Mouse (Mus musculus): Measurements from ENCODE around the gene Sun5. TPM values are rescaled to one million over a fixed set of nuclear protein-coding genes. Genes with fewer than 3 reads are reported as not detected.

Sun5 gene
- total RNA-seq (2015; ENCODE audit: low replicate concordance) (not detected in 2 replicates), total RNA-seq (2017; ENCODE audit: low replicate concordance) (not detected in 2 replicates)

DNA sequence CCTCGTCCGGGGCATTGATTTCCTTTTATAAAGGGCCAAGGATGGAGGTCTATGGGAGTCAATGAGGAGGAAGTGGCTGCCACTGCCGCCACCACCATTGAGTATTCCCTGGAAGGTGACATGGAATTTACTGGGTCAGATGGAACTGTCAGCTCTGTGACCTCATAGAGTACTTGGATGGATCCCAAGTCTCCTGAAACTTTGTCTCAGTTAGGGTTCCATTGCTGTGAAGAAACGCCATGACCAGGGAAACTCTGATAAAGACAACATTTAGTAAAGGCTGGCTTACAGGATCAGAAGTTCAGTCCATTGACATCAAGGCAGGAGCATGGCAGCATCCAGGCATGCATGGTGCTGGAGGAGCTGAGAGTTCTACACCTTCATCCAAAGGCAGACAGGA is at the start of gene Sun5:
Sun5 (minus strand) TSS at position 101 of the 400 bp plus-strand sequence.
- ATAC-seq (replicated peaks; ENCODE audit: low FRiP score, poor library complexity, severe bottlenecking): no peak

DNA sequence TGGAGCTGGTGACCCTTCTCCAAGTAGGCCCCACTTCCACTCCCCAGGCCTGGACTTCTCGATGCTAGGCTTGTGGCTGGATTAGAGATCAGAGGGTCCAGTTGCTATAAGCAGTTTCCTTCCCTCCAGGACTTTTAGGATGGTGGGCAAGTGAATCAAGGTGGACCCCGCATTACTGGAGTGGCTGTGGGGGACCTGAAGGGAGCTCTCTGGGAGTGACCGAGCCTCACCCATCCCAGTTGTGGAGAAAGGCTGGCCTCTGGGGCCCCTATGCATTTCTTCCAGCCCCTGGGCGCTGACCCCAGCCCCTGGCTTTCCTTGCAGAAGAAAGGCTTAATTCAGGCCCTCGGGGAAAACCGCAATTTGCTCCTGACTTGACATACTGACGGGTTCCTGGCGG is 47.0 kb upstream of the Sun5 start, which contains the start of gene Bpifb3:
Bpifb3 (plus strand) TSS at position 301 of the 400 bp plus-strand sequence.
- ATAC-seq (replicated peaks; ENCODE audit: low FRiP score, poor library complexity, severe bottlenecking): no peak

DNA sequence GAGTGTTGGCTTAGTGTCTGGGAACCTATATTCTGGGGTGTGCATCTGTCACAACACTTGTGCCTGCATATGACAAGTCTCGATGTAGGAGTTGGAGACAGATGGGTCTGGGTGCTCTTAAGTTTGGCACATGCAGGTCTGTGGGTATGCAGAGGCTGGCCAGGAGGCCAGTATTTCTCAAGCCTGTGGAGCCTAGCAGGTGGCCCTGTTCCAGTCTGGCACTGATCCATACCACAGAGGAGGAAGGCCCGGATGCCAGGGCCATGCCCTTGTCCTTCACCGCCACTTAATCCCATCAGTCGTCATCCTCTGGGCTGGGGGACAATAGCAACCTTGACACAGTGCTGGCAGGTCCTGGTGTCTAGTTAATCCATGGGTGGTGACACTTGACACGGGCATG is 43.3 kb upstream of the Sun5 start:
- ATAC-seq (replicated peaks; ENCODE audit: low FRiP score, poor library complexity, severe bottlenecking): no peak

DNA sequence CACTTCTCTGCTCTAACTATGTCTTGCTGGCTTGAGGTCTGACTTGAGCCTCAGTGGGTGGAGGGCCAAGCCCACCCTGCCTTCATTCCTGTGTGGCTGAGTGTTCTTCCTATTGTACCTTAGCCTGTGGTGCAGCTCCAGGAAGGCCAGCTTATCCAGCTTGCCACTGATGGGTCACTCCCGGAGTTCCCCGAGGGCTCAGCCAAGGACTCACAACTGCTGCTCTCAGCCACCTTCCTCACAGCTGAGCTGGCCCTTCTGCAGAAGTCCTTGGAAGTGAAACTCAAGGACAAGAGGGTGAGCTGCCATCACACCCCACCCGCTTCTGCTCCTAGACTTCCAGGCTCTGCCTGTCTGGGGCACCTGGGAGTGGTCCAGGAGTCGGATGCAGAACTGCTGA is 35.7 kb upstream of the Sun5 start:
- ATAC-seq (replicated peaks; ENCODE audit: low FRiP score, poor library complexity, severe bottlenecking): no peak

DNA sequence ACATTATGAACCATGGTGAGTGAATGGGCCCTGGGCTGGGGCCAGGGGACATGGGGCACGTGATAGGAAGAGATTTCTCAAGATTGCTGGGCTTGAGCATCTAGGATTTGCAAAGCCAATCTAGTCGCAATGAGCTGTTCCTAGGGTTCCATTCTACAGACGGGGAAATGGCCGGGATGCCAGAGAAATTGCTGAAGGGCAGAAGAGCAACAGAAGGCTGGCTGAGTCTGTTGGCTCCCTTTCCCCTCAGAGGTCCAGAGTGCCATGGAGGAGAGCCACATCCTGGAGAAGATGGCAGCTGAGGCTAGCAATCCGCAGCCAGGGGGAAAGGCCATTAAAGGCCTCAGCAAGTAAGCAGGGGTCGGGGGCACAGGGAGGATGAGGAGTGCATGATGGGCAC is 31.8 kb upstream of the Sun5 start:
- no peak for ATAC-seq (replicated peaks; ENCODE audit: low FRiP score, poor library complexity, severe bottlenecking)

DNA sequence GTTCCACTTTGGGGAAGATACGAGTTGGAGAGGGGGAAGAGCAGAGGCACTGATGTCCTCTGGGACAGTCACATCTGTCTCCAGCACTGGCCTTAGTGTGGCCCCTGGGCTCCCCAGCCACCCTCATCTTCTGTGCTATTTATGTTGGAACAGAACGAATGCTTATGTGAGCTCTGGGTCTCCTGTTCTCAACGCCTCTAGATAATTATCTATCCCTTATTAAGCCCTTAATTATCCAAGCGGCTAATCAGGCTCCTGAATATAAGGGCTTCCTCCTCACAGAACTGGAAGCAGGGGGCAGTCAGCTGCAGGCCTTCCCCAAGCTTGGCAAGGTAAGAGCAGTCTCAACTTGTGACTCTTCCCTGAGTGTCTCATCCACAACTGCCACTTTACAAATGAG is 29.2 kb upstream of the Sun5 start, which contains the start of gene Bpifb6:
Bpifb6 (plus strand) TSS at position 301 of the 400 bp plus-strand sequence.
- no peak for ATAC-seq (replicated peaks; ENCODE audit: low FRiP score, poor library complexity, severe bottlenecking)

DNA sequence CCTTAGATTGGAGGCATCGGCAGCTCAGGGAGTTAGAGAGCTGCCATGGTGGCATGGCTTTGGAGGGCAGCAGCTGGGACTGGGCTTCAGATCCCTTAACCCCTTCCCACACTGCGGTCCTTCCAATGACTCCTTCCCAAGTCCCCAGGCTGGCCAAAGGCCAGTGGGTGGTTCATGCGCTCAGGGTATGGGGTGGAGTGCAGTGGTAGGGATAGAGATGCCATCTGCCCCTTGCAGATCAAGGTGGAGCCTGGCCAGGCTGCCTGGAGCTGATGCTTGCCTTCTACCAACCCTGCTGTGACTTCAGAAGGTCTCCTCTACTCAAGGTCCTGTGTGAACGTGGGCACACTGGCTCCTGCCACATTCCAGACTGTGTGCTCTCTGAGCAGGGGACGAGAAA is 28.2 kb upstream of the Sun5 start:
- ATAC-seq (replicated peaks; ENCODE audit: low FRiP score, poor library complexity, severe bottlenecking): no peak

DNA sequence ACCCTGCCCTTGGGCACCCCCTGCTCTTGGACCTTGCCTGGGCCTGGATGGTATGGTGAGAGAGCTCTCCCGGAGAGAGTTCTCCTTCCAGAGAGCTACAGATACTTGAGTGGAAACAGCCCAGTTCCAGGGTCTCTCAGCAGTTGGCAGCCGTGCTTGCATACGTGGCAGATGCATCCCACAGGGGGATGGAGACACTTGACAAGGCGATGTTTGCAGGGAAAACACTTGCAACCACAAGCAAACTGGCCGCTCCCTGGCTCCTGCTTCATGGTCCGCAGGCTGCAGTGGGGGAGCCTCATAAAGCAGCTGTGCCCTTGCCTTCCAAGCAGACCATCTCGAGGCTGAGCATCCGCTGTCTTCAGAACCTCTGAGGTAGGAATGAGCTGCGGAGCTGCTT is 3.9 kb upstream of the Sun5 start, which contains the start of gene Bpifb2:
Bpifb2 (plus strand) TSS at position 301 of the 400 bp plus-strand sequence.
- ATAC-seq (replicated peaks; ENCODE audit: low FRiP score, poor library complexity, severe bottlenecking): no peak

DNA sequence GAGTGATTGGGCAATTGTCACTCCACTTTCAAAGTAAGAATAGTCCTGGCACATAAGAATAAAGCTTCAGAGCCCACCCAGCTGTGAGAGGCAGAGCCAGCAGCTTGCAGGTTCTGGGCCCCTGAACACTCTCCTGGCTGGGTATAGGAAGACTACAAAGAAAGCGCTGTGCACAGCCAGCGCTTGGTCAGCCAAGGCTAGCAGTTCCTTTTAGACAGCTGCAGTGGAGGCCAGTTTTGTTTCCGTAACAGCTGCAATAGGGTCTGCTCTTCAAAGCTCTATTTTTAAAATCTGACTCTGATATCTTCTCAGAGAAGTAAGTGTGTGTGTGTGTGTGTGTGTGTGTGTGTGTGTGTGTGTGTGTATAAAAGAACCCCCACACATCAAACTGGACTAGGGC is 8.9 kb downstream of the Sun5 start:
- ATAC-seq (replicated peaks; ENCODE audit: low FRiP score, poor library complexity, severe bottlenecking): no peak

DNA sequence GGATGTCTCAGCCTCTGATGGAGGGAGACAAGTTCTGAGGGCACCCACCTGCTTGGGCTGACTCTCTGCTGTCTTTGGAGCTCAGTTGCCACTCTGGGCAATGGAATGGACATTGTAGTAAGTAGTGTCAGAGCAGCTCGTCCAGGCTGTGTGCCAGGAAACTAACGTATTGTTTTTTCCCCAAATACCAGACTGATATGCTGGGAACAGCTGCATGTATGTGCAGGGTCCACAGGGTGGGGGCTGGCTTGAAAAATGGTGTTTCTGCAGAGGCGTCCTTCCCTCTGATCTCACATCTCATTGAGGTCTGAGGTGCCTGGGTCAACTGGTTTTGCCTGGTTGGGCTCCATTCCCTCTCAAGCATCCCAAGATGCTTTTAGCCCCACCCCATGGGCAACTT is 10.2 kb downstream of the Sun5 start:
- ATAC-seq (replicated peaks; ENCODE audit: low FRiP score, poor library complexity, severe bottlenecking): no peak

DNA sequence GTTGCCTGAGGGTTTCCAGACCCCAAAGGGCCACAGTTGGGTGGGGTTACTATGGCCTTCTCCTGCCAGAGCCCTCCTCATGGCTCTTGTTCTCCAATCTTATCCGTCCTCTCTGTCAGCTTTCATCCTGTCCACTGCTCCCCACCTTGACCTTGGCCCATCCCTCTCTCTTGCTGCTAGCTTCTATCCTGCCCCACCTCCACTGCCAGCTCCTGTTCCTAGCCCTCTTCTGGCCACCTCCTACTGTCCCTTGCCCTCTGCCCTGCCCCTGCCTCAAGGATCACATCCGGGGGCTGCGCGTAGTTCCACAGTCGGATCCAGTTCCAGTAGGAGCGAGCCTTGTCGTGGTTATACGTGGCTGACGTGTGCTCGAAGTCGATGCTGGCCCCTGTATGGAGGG is 10.6 kb downstream of the Sun5 start:
- ATAC-seq (replicated peaks; ENCODE audit: low FRiP score, poor library complexity, severe bottlenecking): no peak

DNA sequence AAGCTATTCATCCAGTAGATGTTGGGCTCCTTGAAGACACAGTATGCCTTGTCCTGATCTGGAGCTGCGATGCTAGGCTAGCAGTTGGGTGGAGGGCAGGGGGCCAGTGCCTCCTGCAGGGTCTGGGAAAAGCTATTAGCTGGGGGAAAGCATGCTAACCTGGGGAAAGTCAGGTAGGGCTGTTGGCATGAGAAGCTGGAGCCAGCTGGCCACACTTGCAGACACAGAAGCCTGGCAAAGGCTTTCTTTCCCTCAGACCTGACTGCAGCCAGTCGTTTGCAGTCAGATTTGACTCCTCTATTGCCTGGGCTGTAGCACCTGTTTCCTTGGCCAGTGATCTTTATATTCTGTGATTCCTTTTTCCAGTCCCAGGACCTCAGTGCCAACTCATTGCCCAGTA is 11.3 kb downstream of the Sun5 start:
- no peak for ATAC-seq (replicated peaks; ENCODE audit: low FRiP score, poor library complexity, severe bottlenecking)

DNA sequence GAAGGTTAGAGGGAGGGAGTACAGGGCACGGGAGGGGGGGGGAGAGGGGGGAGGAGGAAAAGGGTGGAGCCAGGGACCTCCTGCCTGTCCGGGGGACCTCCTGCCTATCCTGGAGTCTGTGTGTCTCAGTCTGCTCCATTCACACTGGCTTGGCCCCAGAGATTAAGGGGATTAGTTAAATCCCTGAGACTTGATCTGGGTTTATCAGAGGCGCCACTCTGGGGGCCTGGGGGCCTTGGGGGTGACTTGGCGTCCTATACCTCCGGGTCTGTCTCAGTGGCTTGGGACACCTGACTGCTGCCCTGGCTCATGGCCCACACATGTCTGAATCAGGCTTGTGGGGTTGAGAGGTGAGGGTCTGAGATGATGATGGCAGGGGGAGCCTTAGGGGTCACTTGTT is 17.3 kb downstream of the Sun5 start:
- ATAC-seq (replicated peaks; ENCODE audit: low FRiP score, poor library complexity, severe bottlenecking): no peak

DNA sequence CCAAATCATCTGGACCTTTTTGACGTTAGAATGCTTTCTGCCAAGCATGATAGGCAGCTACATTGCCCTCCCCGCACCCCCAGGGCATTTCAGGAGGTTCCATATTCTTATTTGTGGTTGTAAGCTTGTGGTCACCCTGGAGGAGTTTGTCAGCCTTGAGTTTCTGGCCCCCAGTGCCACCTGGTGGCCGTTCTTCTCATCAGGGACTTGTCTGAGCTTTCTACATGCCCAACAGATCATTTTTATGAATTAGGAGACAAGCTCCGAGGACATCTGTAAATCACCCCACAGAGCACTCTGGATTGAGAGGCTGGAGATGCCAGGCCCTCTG is 19.9 kb downstream of the Sun5 start:
- no peak for ATAC-seq (replicated peaks; ENCODE audit: low FRiP score, poor library complexity, severe bottlenecking)

DNA sequence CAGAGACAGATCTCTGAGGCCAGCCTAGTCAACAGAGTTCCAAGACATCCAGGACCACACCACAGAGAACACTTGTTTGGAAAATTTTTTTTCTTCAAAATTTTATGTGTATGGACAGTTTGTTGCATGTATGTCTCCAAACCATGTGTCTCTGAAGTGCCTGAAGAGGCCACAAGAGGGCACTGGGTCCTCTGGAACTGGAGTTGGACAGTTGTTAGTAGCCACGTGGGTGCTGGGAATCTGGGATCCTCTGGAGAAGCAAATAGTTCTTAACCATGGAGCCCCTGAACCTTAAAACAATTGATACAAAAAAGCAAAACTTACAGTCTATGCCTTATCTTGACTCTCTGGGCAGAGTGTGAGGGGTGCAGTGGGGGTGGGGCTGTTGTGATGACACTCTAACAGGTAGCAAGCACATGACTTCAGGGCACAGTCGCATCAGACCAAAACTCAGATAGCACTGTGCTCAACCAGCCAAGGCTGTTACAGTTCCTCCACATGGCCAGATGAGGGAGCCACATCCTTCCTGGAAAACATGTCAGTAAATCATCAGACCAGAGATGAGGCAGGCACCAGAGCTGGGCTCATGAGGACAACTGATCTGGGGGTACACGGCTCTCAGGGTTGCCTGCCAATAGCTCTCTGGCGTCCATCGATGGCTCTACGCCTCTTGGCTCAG is 20.4 kb downstream of the Sun5 start:
- no peak for ATAC-seq (replicated peaks; ENCODE audit: low FRiP score, poor library complexity, severe bottlenecking)

DNA sequence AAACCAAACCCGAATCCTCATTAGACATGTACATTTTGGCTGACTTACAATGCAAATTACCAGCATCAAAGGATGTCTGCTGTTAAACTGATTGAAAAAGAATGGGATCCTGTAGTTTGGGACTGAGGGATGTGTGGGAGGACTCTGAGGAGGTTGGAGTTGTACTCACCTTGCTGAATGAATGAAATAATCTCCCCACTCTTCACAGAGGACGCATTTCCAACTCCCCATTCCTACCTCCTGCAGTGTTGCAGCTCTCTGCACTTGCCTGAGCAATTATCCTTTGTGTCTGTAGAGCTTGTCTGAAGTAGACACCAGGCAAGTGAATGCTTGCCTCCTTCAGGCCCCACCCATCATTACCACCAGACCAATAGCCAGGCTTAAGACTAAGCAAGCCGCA is 22.5 kb downstream of the Sun5 start:
- no peak for ATAC-seq (replicated peaks; ENCODE audit: low FRiP score, poor library complexity, severe bottlenecking)

DNA sequence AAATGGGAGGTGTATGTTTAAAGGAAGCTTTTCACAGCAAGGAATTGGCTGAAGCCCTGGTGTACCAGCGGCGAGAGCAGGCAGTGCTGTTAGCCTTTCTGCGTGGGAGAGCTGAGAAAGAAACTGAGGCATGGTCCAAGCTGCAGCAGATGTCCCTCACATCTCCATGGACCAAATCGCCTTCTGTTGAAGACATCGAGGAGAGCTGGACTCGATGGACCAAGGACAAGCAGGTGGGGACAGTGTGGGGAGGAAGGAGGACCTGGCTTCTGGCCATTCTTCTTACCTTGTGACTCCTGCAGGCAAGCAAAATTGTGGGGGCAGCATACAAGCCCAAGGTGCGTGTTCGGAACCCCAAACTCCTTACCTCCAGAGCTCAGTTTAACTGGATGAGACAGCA is 28.0 kb downstream of the Sun5 start:
- ATAC-seq (replicated peaks; ENCODE audit: low FRiP score, poor library complexity, severe bottlenecking): no peak

DNA sequence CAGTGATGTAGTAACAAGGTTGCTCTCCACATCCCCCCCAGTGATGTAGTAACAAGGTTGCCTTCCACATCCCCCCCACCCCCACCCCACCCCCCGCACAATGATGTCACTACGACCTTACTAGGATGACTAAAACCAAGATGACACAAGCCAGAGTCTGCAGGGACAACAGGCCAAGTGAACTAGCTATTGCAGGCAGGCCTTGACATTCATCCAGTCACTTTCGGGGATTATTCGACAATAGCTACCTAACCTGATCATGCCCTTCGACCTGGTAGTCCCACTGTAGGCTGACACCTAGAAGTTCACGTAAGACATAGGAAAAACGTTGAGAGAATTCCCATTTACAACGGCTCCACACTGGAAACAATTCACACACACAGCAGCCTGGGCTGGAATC is 37.6 kb downstream of the Sun5 start:
- ATAC-seq (replicated peaks; ENCODE audit: low FRiP score, poor library complexity, severe bottlenecking): no peak

DNA sequence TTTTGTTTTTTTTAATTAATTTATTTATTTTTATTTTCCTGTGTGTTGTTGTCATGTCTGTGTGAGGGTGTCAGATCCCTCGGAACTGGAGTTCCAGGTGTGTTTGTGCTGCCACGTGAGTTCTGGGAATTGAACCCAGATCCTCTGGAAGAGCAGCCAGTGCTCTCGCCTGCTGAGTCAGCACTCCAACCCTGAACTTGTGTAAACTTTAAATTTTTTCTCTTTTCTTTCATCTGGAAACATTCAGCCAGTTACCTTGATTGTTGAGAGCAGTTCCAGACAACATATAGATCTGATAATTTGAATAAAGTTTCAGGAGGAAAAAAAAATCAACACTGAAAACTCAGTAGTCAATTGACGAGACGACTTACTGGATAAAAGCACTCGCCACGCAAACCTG is 42.2 kb downstream of the Sun5 start:
- no peak for ATAC-seq (replicated peaks; ENCODE audit: low FRiP score, poor library complexity, severe bottlenecking)

DNA sequence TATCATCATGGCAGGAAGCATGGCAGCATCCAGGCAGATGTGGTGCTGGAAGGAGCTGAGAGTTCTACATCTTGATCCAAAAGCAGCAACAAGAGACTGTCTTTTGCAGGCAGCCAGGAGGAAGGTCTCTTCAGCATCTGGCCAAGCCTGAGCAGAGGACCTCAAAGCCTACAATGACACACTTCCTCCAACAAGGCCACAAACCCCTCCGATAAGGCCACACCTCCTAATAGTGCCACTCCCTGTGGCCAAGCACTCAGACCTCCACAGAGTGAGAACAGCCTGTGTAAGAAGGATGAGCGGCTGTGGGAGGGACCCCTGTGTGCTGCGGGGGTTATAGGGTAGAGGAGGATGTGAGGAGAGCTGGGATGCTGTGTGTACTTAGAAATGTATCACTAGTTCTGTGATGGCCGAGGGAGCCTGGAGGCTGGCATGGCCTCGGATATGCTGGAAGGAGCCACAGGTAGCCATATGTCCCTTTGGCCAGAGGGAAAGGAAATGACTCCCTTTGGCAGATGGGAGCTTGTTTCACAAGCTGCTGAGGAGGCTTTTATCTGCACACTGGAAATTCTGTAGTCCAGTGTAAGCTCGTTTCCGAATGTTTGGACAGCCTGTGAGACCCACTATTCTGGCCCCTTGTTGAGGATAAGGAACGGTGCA is 43.6 kb downstream of the Sun5 start:
- ATAC-seq (replicated peaks; ENCODE audit: low FRiP score, poor library complexity, severe bottlenecking): no peak

DNA sequence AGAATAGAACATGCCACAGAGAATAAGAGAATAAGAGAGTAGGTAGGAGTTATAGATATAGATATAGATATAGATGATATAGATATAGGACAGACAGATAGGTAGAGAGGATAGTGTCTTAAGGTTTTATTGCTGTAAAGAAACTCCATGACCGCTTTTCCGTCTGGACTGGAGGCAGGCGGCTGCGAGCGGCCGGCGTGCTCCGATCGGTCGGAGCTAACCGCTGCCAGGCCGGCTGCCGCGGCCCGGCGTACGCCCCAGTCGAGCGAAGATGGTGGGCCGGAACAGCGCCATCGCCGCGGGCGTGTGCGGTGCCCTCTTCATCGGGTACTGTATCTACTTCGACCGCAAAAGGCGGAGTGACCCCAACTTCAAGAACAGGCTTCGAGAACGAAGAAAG is 45.0 kb downstream of the Sun5 start:
- ATAC-seq (replicated peaks; ENCODE audit: low FRiP score, poor library complexity, severe bottlenecking): peak; percentile 75; the same call in 1 of the 2 replicates

DNA sequence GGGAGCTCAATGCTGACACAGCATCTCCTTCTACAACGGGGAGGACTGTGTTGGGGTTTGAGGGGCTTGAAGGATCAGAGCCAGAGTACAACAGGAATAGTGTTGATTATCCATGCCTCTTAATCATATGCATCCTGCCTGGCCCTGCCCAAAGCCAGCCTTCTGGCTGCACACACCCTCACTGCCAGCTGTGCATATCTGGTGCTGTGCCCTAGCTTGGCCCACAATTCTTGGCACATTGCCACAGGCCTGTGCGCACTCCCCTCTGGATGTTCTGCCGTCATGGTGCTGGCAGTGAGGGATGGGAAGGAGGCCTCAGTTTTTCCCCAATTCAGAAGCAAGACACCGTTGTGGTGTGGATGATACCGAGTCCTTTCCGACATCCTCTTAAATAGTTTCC is 46.3 kb downstream of the Sun5 start:
- no peak for ATAC-seq (replicated peaks; ENCODE audit: low FRiP score, poor library complexity, severe bottlenecking)
